Mouse (Mus musculus): Measurements from ENCODE around the gene Tekt4.

The Tekt4 gene

DNA sequence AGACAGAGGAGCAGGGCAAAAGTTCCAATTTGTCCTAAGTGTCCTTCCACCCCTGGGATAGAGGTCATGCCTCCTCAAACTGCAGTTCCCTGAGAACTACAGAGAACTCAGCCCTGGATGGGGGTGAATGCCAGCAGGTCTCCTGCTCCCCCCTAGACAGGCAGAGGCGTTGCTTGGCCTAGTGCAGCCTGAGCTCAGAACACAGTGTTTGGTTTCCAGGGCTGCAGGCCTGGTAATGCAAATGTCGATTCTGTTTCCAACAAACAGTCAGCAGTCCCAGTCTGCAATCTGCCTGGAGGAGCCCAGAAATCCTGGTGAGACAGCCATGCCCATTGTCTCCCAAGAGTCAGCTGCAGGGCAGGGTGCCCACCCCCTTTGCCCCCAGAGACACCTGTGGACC lies at the start of gene Tekt4:
Gene Tekt4, plus strand, starts transcription at position 344 of the 400 bp plus-strand sequence.
- in situ Hi-C loops (cut with MboI; ENCODE audit: unreplicated experiment in 2 of 2): no loop called here

DNA sequence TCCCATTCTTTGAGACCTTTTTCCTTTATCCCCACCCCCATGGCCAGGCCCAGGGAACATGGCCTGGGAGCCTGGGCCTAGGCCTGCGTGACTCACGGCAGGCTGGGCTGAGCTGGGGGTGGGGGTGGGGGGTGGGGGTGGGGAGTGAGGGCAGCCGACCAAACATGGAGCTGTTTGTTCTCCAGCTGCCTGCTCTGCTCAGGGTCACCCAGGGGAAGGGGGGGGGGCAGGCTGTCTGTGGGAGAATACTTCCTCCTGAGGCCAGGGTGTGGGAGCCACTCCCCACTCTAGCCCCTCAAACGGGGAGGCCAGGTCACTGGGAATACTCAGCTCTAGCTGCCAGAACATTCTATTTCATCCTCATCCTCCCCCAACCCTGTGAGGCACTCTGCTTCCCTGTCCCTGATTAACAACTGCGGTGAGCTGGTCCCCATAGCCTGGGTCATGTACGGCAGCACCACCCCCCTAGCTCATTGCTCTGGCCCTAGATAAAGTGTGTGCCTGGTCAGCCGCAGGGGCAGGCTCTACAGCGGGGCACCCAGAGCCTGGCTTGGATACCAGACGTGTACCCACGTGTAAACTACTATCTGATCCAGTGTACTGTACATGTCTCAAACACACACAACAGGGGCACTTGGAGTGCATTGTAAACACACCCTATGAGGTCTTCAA lies 49.1 kb upstream of the Tekt4 start:
- in situ Hi-C loops (cut with MboI; ENCODE audit: unreplicated experiment in 2 of 2): no loop called here

DNA sequence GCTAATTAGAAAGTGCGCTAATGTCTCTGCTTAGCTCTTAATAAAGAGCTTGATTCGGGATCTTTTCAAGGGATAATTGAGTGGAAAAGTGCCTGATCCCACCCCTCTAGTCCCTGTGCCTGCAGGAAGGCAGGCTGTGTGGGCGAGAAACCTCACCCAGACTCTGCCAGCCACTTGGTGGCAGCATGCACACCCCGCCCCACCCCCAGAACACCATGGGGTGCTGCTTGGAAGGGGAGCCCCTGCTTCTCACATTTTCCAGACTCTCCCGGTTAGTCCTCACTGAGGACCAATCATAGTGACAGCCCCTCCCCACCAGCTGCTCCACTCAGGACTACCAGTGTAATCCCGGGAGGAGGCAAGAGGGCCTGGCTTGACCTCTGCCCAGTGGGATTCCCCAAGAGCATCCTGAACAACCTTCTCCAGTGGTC lies 48.4 kb upstream of the Tekt4 start:
- in situ Hi-C loops (cut with MboI; ENCODE audit: unreplicated experiment in 2 of 2): no loop called here

DNA sequence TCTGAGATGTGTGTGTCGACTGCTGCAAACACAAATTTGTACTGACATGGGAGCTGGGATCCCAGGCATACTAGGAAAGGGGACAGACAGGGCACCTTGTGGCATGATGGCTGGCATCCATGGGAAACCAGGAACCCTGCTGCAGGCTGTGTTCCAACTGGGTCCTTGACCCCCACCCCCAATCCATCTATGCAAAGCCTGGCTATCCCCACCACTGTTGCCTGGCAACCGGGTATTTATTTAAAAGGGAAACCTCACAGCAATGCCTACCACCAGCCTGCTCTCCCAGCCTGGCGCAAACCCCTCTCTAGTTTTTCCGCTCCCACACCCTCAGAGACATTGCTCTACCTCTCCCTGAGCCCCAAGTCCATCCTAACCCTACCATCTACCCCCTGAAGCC lies 47.1 kb upstream of the Tekt4 start:
- in situ Hi-C loops (cut with MboI; ENCODE audit: unreplicated experiment in 2 of 2): no loop called here

DNA sequence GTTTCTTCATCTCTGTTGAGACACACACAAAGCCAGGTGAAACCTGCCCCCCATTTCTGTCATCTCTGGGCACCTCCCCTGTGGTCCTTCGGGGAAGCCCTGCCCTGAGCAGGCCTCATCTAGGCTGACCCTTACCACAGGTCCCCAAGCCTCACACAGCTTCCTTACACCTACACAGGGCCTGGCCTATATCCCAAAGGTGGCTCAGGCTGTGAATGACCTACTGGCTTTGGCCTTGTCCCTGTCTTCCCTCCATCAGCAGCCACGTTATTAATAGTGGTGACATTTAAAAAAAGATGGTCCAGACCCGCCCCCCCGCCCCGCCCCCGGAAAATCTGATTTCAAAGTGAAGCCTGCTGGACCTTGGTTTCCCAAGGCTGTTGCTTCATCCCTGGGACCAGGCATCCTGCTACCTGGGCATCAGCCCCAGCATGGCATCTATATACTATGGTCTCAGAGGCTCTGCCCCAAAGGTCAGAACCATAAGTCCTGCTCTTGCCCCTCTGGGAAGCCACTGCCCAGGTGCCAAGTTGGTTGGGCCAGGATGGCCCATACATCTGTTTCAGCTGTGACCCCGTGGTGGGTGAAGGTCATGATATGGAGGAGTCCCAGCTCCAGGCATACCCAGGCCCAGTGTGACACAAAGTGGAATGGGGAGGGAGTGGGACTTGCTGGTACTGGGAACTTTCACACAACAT lies 46.0 kb upstream of the Tekt4 start:
- in situ Hi-C loops (cut with MboI; ENCODE audit: unreplicated experiment in 2 of 2): no loop called here

DNA sequence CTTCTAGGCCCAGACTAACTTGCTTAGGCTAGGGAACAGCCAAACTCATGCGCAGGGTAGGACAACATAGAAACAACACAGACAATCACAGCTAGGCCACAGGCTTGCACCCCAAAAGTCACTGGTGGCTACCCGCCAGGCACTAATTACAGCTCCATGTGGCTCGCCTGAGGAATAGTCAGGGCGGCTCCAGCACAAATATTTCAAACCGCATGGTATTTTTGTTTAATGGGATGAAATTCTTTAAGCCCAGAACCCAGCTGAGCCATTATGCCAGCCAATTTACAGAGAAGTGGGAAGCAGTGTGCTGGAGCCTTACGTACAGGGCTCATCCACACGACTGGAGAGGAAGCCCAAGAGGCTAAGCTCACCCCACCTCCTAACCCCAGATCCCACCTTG lies 44.8 kb upstream of the Tekt4 start:
- in situ Hi-C loops (cut with MboI; ENCODE audit: unreplicated experiment in 2 of 2): no loop called here

DNA sequence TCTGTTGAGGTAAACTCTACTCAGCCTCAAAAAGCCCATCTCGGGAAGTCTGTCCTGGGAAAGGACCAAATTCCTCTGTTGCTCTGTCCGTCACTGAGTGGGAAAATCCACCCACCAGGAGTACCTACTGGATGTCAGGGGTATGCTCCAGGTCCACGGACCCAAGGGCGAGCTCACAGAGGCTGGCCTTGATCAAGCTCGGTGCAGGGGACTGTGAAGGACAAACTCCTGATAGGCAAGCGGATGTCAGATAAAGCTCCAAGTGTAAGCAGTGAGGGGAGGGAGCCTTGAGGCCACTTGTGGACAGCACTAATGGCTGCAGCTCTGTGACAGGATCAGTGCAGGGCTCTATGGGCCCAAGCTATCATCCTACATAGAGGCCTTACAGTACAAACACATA lies 44.2 kb upstream of the Tekt4 start:
- in situ Hi-C loops (cut with MboI; ENCODE audit: unreplicated experiment in 2 of 2): no loop called here

DNA sequence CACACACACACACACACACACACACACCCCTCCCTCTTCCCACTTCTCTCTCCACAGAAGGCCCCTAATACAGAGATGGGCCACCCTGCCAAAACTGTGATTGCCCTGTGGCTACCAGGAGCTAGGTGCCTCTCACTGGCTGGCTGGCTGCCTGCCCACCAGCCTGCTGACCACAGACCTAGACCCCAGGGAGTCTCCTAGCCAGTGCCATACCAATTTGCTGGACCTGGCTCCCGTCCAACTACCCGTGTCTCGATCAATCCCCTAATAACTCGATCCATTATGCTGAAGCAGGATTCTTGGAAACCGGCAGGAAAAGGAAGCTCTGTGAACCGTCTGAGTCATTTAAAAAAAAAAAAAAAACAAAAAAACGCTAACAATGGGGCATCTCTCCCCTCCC lies 43.6 kb upstream of the Tekt4 start:
- in situ Hi-C loops (cut with MboI; ENCODE audit: unreplicated experiment in 2 of 2): no loop called here

DNA sequence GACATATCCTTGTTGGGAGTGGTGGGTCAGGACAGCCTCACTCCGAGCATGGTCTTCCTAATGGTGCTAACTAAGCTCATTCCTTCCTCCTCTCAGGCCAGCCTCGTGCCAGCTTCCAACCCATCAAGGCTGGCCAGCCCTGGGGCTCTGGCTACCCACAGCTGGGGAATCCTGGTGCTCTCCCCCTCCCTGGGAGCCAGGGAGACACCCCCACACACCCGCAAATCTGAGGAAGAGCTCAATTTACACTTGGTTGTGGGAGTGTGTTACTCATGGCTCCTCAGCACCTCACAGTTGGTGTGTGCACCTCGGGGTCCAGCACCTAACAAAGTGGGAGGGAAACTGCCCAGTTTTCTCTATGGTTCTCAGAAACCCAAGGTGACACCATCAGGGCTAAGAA lies 43.2 kb upstream of the Tekt4 start:
- in situ Hi-C loops (cut with MboI; ENCODE audit: unreplicated experiment in 2 of 2): no loop called here

DNA sequence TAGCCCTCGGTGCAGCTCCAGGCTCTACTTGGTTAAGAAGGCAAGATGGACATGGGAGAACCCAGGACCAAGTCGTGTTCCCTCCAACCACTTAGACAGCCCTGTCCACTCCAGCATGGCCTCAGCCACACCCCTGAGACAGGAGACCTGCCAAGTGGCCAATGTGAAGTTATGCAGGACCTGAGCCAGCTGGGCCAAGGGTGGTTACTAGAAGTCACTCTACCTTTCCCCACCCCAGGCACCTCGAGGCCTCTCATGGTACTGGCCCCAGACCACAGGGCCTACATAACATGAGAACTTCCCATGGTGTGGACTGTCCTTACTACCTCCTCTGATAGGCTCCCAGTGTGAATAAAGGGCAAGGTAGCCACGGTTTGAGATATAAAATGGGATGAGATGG lies 40.2 kb upstream of the Tekt4 start:
- in situ Hi-C loops (cut with MboI; ENCODE audit: unreplicated experiment in 2 of 2): no loop called here

DNA sequence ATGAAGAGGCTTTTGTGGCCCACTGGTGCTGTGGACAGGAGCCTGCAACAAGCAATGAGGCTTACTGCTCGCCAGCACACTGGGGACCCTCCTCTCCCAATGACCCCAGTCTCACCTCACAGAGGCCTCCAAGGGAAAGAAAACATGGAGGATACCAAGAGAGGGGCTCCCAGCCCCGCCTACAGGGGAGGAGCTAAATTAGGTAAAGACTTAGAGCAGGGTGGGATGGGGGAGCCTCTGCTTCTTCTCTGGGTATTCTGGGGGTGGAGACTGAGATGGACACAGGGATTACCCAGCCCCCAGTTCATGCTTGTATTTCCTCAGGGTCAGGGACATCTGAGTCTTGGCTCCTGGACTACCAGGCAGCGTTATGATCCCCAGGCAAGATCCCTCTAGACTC lies 39.5 kb upstream of the Tekt4 start:
- in situ Hi-C loops (cut with MboI; ENCODE audit: unreplicated experiment in 2 of 2): no loop called here

DNA sequence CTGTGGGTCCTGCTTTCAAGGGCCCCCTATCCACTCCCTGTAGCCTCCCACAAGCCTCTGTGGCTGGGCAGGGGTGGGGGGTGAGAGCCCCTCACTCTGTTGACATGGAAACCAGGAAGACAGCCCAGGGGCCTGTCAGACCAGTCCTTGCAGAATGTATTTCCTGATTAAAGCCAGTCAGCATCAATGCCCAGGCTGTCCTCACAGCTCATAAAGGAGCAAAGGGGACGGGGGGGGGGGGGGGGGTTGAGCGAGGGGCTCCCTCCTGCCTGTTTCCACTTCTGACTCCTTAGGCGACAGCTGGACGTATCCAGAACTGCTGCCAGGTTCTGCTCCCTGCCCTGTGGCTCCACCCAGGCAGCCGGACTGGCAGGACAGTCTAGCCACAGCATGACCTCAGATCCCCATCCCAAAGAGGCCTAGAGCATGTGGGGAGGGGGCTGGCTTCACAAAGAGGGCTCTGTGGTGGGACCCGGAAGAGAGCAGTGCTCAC lies 38.9 kb upstream of the Tekt4 start:
- in situ Hi-C loops (cut with MboI; ENCODE audit: unreplicated experiment in 2 of 2): no loop called here

DNA sequence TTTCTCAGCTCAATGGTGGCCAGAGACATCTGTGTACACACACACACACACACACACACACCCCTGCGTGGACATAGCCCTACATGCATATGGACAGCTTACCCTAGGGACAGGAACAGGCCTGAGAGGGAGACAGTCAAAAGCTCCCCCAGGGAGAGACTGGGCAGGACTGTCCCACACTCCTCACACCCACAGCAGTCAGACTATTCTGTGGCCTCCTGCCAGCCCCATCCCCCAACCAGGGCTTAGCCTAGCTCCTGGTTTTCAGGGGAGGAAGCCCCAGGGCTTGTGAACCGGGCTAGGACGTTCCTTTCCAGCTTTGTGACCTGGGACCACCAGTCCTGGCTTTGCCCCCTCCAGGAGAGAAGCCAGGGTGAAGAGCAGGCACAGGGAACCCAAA lies 38.2 kb upstream of the Tekt4 start:
- in situ Hi-C loops (cut with MboI; ENCODE audit: unreplicated experiment in 2 of 2): no loop called here

DNA sequence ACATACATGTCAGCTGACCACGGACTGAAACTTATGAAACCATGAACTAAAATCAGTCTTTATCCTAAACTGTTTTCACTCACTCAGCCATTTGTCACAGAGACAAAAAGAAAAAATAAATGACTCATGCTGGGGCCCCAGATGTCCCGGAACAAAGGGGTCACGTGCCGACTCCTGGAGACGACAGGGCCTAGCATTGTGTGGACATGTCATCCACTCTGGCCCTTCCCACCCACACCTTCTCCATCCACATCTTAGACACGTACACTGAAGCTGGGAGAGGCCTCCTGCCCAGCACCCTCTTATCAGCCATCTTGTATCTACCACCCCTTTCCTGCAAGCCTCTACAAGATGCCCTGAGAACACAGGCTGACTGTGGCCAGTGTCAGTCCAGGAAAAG lies 36.4 kb upstream of the Tekt4 start:
- in situ Hi-C loops (cut with MboI; ENCODE audit: unreplicated experiment in 2 of 2): no loop called here

DNA sequence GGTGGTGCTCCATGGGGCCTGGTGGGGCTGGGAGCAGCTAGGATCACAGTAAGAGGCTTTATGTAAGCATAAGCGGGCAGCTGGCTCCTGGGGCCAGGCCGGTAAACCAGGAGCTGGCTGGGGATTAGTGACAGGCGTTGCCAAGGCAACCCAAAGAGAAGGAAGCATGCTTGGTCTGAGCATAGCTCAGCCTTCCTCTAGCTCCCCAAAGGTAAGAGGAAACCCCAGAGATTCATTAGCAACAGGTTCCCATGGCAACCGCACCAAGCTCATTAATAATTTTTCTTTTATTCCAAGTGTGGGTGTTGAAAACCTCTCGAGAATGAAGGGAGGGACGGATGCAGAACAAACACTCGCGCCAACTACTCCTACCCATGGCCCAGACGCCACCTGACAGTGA lies 35.5 kb upstream of the Tekt4 start:
- in situ Hi-C loops (cut with MboI; ENCODE audit: unreplicated experiment in 2 of 2): no loop called here

DNA sequence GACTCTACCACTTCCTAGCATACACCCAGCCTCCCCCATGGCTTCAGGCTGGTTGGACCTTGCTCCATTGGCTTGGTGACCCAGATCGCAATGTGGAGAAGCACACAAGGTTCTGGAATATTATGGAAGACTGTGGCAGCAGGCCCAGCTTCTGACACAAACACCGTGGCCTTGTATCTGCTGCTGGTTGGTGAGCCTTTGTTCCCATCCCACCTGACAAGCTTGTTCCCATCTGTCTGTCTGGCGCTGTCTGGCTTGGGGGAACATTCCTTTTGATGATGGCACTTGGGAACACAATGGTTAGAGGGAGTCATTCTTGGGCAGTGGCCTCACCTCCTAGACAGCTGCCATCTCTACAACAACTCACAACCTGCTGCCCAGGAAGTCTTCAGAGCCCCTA lies 33.4 kb upstream of the Tekt4 start:
- in situ Hi-C loops (cut with MboI; ENCODE audit: unreplicated experiment in 2 of 2): no loop called here

DNA sequence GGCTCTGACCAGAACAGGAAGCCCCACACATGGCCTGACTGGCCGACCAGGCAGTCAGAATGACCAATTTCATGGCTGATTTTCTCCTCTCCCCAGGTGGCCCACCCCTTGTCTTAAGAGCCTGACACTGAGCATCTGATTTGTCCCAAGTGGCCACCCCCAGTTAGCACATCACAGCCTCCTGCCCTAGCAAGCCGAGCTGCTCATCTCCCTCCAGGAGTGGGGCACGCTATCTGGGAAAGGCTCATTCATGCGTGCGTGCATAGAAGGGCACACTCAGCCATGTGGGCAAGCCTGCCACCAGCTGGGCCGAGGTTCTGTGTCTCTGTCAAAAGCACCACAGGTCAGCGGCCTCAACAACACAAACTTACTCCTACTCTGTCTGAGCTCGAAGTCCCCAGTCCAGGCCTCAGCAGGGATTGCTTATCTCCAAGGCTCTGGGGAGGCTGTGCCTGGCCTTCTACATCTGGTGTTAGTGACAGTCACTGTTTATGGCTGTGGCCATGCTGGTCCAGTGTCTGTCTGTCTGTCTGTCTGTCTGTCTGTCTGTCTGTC lies 29.8 kb upstream of the Tekt4 start:
- in situ Hi-C loops (cut with MboI; ENCODE audit: unreplicated experiment in 2 of 2): no loop called here

DNA sequence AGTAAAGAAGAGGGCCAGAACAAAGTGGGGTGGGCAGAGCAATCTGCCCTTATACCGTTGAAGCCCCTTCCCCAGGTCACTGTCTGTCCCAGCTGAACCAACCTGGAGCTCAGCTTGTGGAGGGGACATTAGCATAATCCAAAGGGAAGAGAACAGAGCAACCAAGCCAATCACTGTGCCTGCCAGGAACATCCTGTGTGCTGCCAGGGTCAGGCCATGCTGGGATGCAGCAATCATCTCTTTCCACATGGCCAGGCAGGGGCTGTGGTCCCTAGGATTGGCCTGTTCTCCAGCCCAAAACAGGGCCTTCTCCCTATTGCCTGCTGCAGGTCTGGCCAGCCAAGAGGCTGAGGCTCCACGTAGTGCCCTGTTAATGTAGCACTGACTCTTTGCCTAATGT lies 28.4 kb upstream of the Tekt4 start:
- in situ Hi-C loops (cut with MboI; ENCODE audit: unreplicated experiment in 2 of 2): no loop called here

DNA sequence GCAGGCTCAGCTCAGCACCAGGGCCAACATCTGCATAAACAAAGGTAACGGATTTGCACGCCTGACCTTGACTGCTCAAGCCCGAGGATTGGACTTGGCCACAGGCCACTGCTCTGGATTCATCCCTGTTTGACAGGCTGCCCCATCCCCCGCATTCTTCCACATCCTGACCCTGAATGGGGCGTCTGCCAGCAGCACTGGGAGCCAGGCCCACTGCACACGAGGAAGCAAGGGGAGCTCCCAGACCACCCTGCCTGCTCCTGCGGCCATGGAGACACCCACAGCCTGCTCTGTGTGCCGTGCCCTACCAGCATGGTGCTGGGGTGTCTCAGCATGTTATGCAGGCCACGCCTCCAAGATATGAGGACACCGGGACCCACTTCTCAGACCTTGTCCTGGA lies 27.0 kb upstream of the Tekt4 start:
- in situ Hi-C loops (cut with MboI; ENCODE audit: unreplicated experiment in 2 of 2): no loop called here

DNA sequence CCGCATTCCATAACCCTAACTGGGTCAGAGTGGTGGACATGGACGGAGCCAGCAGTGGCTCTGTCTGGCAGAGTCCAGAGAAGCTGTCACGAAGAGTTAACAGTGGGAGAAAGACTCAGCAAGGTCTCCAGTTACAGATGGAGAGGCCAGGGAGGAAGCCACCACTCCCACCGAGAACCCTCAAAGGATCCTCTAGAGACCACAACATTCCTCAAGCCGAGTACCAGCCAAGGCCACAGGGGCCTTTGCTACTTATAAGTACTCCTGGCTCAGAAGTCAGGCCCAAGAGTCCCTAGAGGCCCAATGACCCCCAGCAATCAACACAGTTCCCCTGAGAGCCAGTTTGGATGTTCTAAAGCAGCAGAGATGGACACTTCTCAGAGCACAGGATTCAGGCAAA lies 25.2 kb upstream of the Tekt4 start:
- in situ Hi-C loops (cut with MboI; ENCODE audit: unreplicated experiment in 2 of 2): no loop called here

DNA sequence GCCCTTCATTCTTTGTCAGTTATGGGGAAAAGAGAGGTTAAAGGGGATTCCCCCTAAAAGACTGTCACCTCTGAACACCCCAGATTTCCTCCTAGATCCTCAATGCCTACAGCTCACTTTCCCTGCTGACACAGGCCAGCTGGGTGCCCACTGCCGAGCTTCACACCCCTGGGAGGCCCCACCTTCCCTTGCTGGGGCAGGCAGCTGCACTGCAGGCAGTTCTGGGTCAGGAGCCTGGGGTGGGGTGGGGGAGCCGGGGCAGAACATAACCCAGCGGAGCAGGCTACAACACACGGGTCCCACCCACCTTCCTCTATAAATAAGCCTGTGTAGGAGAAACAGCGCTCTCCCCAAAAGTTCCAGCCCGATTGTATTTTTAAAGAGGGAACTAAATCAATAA lies 24.5 kb upstream of the Tekt4 start:
- in situ Hi-C loops (cut with MboI; ENCODE audit: unreplicated experiment in 2 of 2): no loop called here

DNA sequence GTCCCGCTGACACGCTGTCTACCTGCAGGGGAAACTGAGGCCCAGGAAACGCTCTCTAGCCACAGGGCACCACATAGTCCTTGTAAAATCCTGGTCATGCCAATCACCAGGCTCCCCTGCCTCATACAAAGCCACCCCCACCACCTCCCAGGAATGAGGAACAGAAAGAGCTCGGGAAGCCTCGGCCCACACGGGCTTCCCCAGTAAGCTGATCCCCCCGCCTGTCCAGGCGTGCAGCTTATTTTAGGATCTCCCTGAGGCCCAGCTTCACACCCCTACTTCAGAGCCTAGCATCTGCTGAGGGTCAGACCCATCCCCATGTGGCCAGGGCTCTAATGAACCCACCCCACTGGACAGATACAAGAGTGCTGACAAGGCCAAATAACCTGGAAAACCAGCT lies 23.9 kb upstream of the Tekt4 start:
- in situ Hi-C loops (cut with MboI; ENCODE audit: unreplicated experiment in 2 of 2): no loop called here

Data from v-Abl transformed pro-B cells (cell line).